ENCODE assay signal across 20 mouse cellular contexts in genomic region chr6:52237346-52238154, GRCm38 (mm10). TPM values are rescaled to one million over a fixed set of nuclear protein-coding genes. Genes with fewer than 3 reads are reported as not detected.
DNase-seq lines count a peak whose midpoint lies in the region; ATAC-seq and TF ChIP-seq lines count a peak whose summit lies in the region.
"Had no signal": no experiment of that assay in that cellular context is flagged by ENCODE, and none has a peak within 500 bp of the region (broad histone marks: within the 10 kb centered on the region; RNA-seq: fewer than 3 reads in every experiment).

No protein-coding gene starts in this region.

- H3K4me1 ChIP-seq in kidney, adult 2 months (ENCODE audit: control insufficient read depth, insufficient read depth, low read length): peaks cover 30% of the 10 kb centered on the region
- no peaks in the 10 kb centered on the region for H3K4me1 ChIP-seq in intestine, postnatal 0 days (replicated peaks; ENCODE audit: control insufficient read depth, insufficient read depth, low read length)
- peaks cover 48% of the 10 kb centered on the region for H3K4me1 ChIP-seq in limb, embryonic 10.5 days
- H3K4me1 ChIP-seq: embryonic facial prominence, embryonic 12.5 days had no signal

- no peak for ATAC-seq in intestine, postnatal 0 days
- ATAC-seq: forebrain, embryonic 15.5 days; inflammation-experienced regulatory T-cells, adult 6 months; Patski had no signal

- TF ChIP-seq POLR2A in kidney, adult 2 months (IDR thresholded peaks at IDR 0.05; ENCODE audit: low read depth, low read length): no peak

- WGBS in kidney, adult 2 months: 50% methylated on average over 10 of the region's 10 CpGs
- WGBS in intestine, postnatal 0 days: 17% methylated on average over 10 of the region's 10 CpGs
- WGBS in limb, embryonic 10.5 days: 6% methylated on average over 10 of the region's 10 CpGs

- H3K9ac ChIP-seq in intestine, postnatal 0 days (ENCODE audit: low read depth, low read length): no peak overlapping the region
- H3K9ac ChIP-seq: embryonic facial prominence, embryonic 12.5 days; forebrain, embryonic 15.5 days; liver, embryonic 14.5 days; midbrain, embryonic 12.5 days had no signal

- H3K27me3 ChIP-seq in kidney, adult 2 months (replicated peaks; ENCODE audit: control insufficient read depth, insufficient read depth, low read length): no peaks in the 10 kb centered on the region
- H3K27me3 ChIP-seq in intestine, postnatal 0 days (replicated peaks; ENCODE audit: control insufficient read depth, insufficient read depth, low read length): peaks cover 100% of the 10 kb centered on the region
- H3K27me3 ChIP-seq in limb, embryonic 10.5 days (ENCODE audit: low read depth, poor library complexity, severe bottlenecking): peaks cover 73% of the 10 kb centered on the region
- H3K27me3 ChIP-seq: CH12.LX, Patski had no signal

- H3K36me3 ChIP-seq in kidney, adult 2 months (ENCODE audit: control insufficient read depth, insufficient read depth, low read length): no peaks in the 10 kb centered on the region
- H3K36me3 ChIP-seq in intestine, postnatal 0 days (ENCODE audit: control insufficient read depth, insufficient read depth): no peaks in the 10 kb centered on the region
- peaks cover 47% of the 10 kb centered on the region for H3K36me3 ChIP-seq in limb, embryonic 10.5 days
- H3K36me3 ChIP-seq: embryonic facial prominence, embryonic 12.5 days; forebrain, embryonic 15.5 days; midbrain, embryonic 12.5 days had no signal

- peak; percentile 42 for DNase-seq in kidney, adult 2 months
- DNase-seq in kidney, postnatal 36 days: no peak
- DNase-seq in limb, embryonic 10.5 days (ENCODE audit: low spot score): no peak
- DNase-seq in urinary bladder, postnatal 10 days (ENCODE audit: low spot score): peak; percentile 7
- DNase-seq in liver: no peak
- no peak for DNase-seq in embryo, embryonic 9.5 days (ENCODE audit: extremely low spot score)
- DNase-seq: cerebellum, adult 9-11 months; heart, postnatal 36 days; layer of hippocampus, postnatal 36 days; lung, postnatal 14 days; thymus, adult 2 months had no signal

- H3K27ac ChIP-seq in kidney, adult 2 months (ENCODE audit: insufficient read depth, low read depth, low read length): peak overlapping the region; percentile 29
- no peak overlapping the region for H3K27ac ChIP-seq in intestine, postnatal 0 days (ENCODE audit: low read depth, low read length)
- peak overlapping the region; percentile 99 for H3K27ac ChIP-seq in limb, embryonic 10.5 days
- H3K27ac ChIP-seq: embryonic facial prominence, embryonic 12.5 days; forebrain, embryonic 15.5 days; liver, embryonic 14.5 days; midbrain, embryonic 12.5 days had no signal

- no peaks in the 10 kb centered on the region for H3K9me3 ChIP-seq in intestine, postnatal 0 days (ENCODE audit: control insufficient read depth)
- H3K9me3 ChIP-seq in limb, embryonic 10.5 days (replicated peaks): no peaks in the 10 kb centered on the region
- H3K9me3 ChIP-seq: embryonic facial prominence, embryonic 12.5 days; forebrain, embryonic 15.5 days; midbrain, embryonic 12.5 days had no signal

- TF ChIP-seq CTCF in kidney, adult 2 months (conservative IDR thresholded peaks at IDR 0.05; ENCODE audit: insufficient read depth, insufficient read length, low read depth, low read length): no peak
- TF ChIP-seq CTCF in intestine, postnatal 0 days (IDR thresholded peaks at IDR 0.05; ENCODE audit: low read depth): no peak

- peak overlapping the region; percentile 31 for H3K4me3 ChIP-seq in kidney, adult 2 months (ENCODE audit: insufficient read depth, low read depth, low read length)
- peak overlapping the region; percentile 11; the same call in 1 of the 2 replicates for H3K4me3 ChIP-seq in intestine, postnatal 0 days (ENCODE audit: low read depth, low read length)
- peak overlapping the region; percentile 90 for H3K4me3 ChIP-seq in limb, embryonic 10.5 days
- H3K4me3 ChIP-seq: embryonic facial prominence, embryonic 12.5 days; forebrain, embryonic 15.5 days; midbrain, embryonic 12.5 days had no signal

- H3K4me2 ChIP-seq in intestine, postnatal 0 days (replicated peaks; ENCODE audit: low read depth): peak overlapping the region; percentile 9; the same call in 1 of the 2 replicates
- H3K4me2 ChIP-seq: embryonic facial prominence, embryonic 12.5 days; forebrain, embryonic 15.5 days; midbrain, embryonic 12.5 days had no signal

RNA-seq across cellular contexts. Expression of gene Hoxa10, which starts 3.1 kb away (rescaled TPM):
- polyA plus RNA-seq in kidney, adult 2 months (2012; rRNA removed): 34.0 and 34.4 TPM in 2 replicates
- polyA plus RNA-seq in intestine, postnatal 0 days (2015; fragmentation: Nextera tagmentation; extraction: Ambion mirVana): 0.17 and 7.8 TPM in 2 replicates
- polyA plus RNA-seq in limb, embryonic 10.5 days (2016; fragmentation: Nextera tagmentation; extraction: Ambion mirVana): 175 and 195 TPM in 2 replicates
- polyA plus RNA-seq: forebrain, embryonic 15.5 days; inflammation-experienced regulatory T-cells, adult 6 months; midbrain, embryonic 12.5 days; thymus, adult 2 months had no signal

RNA-seq across cellular contexts. Expression of gene Hoxa9, which starts 6.7 kb away (rescaled TPM):
- 36.0 and 63.1 TPM in 2 replicates for polyA plus RNA-seq in kidney, adult 2 months (2012; rRNA removed)
- 1.1 and 3.0 TPM in 2 replicates for polyA plus RNA-seq in intestine, postnatal 0 days (2015; fragmentation: Nextera tagmentation; extraction: Ambion mirVana)
- polyA plus RNA-seq in limb, embryonic 10.5 days (2016; fragmentation: Nextera tagmentation; extraction: Ambion mirVana): 95.7 and 123 TPM in 2 replicates
- polyA plus RNA-seq: brain, embryonic 14.5 days; embryonic facial prominence, embryonic 12.5 days; forebrain, embryonic 15.5 days; midbrain, embryonic 12.5 days had no signal

RNA-seq across cellular contexts. Expression of gene Hoxa11, which starts 8.1 kb away (rescaled TPM):
- polyA plus RNA-seq in kidney, adult 2 months (2012; rRNA removed): 3.7 TPM in 2 replicates
- polyA plus RNA-seq in intestine, postnatal 0 days (2015; fragmentation: Nextera tagmentation; extraction: Ambion mirVana): 1.1 TPM in 1 of 2 replicates, not detected in the other
- polyA plus RNA-seq in limb, embryonic 10.5 days (2016; fragmentation: Nextera tagmentation; extraction: Ambion mirVana): 71.6 and 74.9 TPM in 2 replicates
- polyA plus RNA-seq: brain, embryonic 14.5 days; forebrain, embryonic 15.5 days; inflammation-experienced regulatory T-cells, adult 6 months; liver, embryonic 14.5 days; midbrain, embryonic 12.5 days; thymus, adult 2 months had no signal

RNA-seq across cellular contexts. Expression of gene Hoxa7, which starts 15.9 kb away (rescaled TPM):
- polyA plus RNA-seq in kidney, adult 2 months (2012; rRNA removed): 44.1 and 45.9 TPM in 2 replicates
- polyA plus RNA-seq in intestine, postnatal 0 days (2015; fragmentation: Nextera tagmentation; extraction: Ambion mirVana): 5.6 and 6.2 TPM in 2 replicates
- 24.7 and 24.8 TPM in 2 replicates for polyA plus RNA-seq in limb, embryonic 10.5 days (2016; fragmentation: Nextera tagmentation; extraction: Ambion mirVana)
- polyA plus RNA-seq: forebrain, embryonic 15.5 days; inflammation-experienced regulatory T-cells, adult 6 months; midbrain, embryonic 12.5 days had no signal

RNA-seq across cellular contexts. Expression of gene Hoxa13, which starts 23.1 kb away (rescaled TPM):
- not detected in 2 replicates for polyA plus RNA-seq in kidney, adult 2 months (2012; rRNA removed)
- polyA plus RNA-seq in intestine, postnatal 0 days (2015; fragmentation: Nextera tagmentation; extraction: Ambion mirVana): not detected in 2 replicates
- polyA plus RNA-seq in limb, embryonic 10.5 days (2016; fragmentation: Nextera tagmentation; extraction: Ambion mirVana): 2.7 and 11.1 TPM in 2 replicates
- polyA plus RNA-seq: brain, embryonic 14.5 days; embryonic facial prominence, embryonic 12.5 days; forebrain, embryonic 15.5 days; inflammation-experienced regulatory T-cells, adult 6 months; midbrain, embryonic 12.5 days; thymus, adult 2 months had no signal

Comparison
In these comparisons a context has a peak if more than half of its experiments do, and no peak if none do; other contexts are left out.
1. DNase-seq: peak in kidney, adult 2 months (single experiment) and urinary bladder, postnatal 10 days (single experiment); none in kidney, postnatal 36 days (0 of 2), limb, embryonic 10.5 days (single experiment), liver (single experiment) and embryo, embryonic 9.5 days (single experiment).
2. H3K4me3 ChIP-seq: peak in every context shown above with its lines; median percentile 90 in limb, embryonic 10.5 days; 31 in kidney, adult 2 months; 11 in intestine, postnatal 0 days.
3. RNA of gene Hoxa11, which starts 8.1 kb away (polyA plus RNA-seq): 71.6 to 74.9 TPM in limb, embryonic 10.5 days; 3.7 TPM in kidney, adult 2 months and 1.1 TPM in intestine, postnatal 0 days; every median in the first group is over 10 times any median in the second.